Mouse (Mus musculus) heart, embryonic 14.5 days (tissue): ENCODE measurements at regions not wholly inside any gene's neighbourhood (a gene's known extent, or its start where the extent isn't known, plus 50 kb on each side); places are given as distances from the start of the nearest gene placed in this dataset.

Experiments used
- ATAC-seq: fragments of 200-750 bp; cut with Nextera tagmentation; 2 replicates; pipeline ENCODE4 v1.8.0; 2017; ENCODE audit warnings: low read depth, moderate TSS enrichment; ENCODE audit not compliant: insufficient number of reproducible peaks, insufficient read depth, low FRiP score
- H3K27ac ChIP-seq, 2 experiments: fragments of 200-500 bp in 1 of 2; fragments of 300-500 bp in 1 of 2; sonication (generic) in 1 of 2; replicated peaks in 1 of 2; 2 replicates each; pipeline ENCODE4 v1.5.1; 2012 to 2014; ENCODE audit warnings: low read depth in 2 of 2, low read length in 2 of 2, control low read depth in 1 of 2, mild to moderate bottlenecking in 1 of 2, mixed read lengths in 1 of 2; ENCODE audit not compliant: control insufficient read depth in 1 of 2, insufficient read depth in 1 of 2
- H3K27me3 ChIP-seq: fragments of 300-500 bp; sonication (generic); 2 replicates; pipeline ENCODE4 v1.6.1; 2014; ENCODE audit warnings: mild to moderate bottlenecking, low read length, control low read depth; ENCODE audit not compliant: control insufficient read depth, insufficient read depth
- H3K36me3 ChIP-seq: fragments of 300-500 bp; sonication (generic); 2 replicates; pipeline ENCODE4 v1.6.1; 2014; ENCODE audit warnings: mild to moderate bottlenecking, control low read depth, low read length, mixed read lengths; ENCODE audit not compliant: control insufficient read depth, insufficient read depth
- H3K4me1 ChIP-seq, 2 experiments: fragments of 200-500 bp in 1 of 2; fragments of 300-500 bp in 1 of 2; sonication (generic) in 1 of 2; 2 replicates each; pipeline ENCODE4 v1.6.1; 2012 to 2014; ENCODE audit warnings: low read length in 2 of 2, control low read depth in 1 of 2, mixed read lengths in 1 of 2; ENCODE audit not compliant: control insufficient read depth in 2 of 2, insufficient read depth in 2 of 2
- H3K4me2 ChIP-seq: fragments of 300-500 bp; sonication (generic); 2 replicates; pipeline ENCODE4 v1.6.1; 2014; ENCODE audit warnings: mild to moderate bottlenecking, low read length
- H3K4me3 ChIP-seq, 2 experiments: fragments of 200-500 bp in 1 of 2; fragments of 300-500 bp in 1 of 2; sonication (generic) in 1 of 2; 2 replicates each; pipeline ENCODE4 v1.5.1; 2012 to 2014; ENCODE audit warnings: low read length in 2 of 2, mild to moderate bottlenecking in 2 of 2, control low read depth in 1 of 2, low read depth in 1 of 2, moderate library complexity in 1 of 2; ENCODE audit not compliant: control insufficient read depth in 1 of 2, insufficient read depth in 1 of 2
- H3K9ac ChIP-seq: fragments of 300-500 bp; sonication (generic); 2 replicates; pipeline ENCODE4 v1.6.1; 2014; ENCODE audit warnings: mild to moderate bottlenecking, low read length
- H3K9me3 ChIP-seq: fragments of 300-500 bp; sonication (generic); 2 replicates; pipeline ENCODE4 v1.6.1; 2016; ENCODE audit warnings: low read length, control low read depth; ENCODE audit not compliant: control insufficient read depth
- WGBS: fragments of 180-500 bp; shearing (Covaris S2); extraction: QIAGEN DNeasy Blood & Tissue Kit; methylation state at CpG from one replicate; pipeline ENCODE4 v1.1.7; 2014; 5-methylcytosine and 5-hydroxymethylcytosine counted together

- no peak for ATAC-seq
- no peak overlapping the region for H3K9ac ChIP-seq
- no peaks in the 10 kb centered on the region for H3K4me1 ChIP-seq
- no peaks in the 10 kb centered on the region for H3K36me3 ChIP-seq
- H3K27me3 ChIP-seq = no peaks in the 10 kb centered on the region
- no peak overlapping the region for H3K27ac ChIP-seq
- WGBS = 65% methylated on average over 4 of the region's 4 CpGs
- H3K9me3 ChIP-seq = no peaks in the 10 kb centered on the region
- H3K4me3 ChIP-seq = no peak overlapping the region
- H3K4me2 ChIP-seq = no peak overlapping the region
Measured at GRCm38 (mm10) chr7:93026231-93026630, 53.4 kb upstream of the Fam181b start.
